Mouse (Mus musculus): ENCODE measurements around the gene Pold4. TPM values are rescaled to one million over a fixed set of nuclear protein-coding genes. Genes with fewer than 3 reads are reported as not detected.
A peak's percentile ranks its signal among the peaks of the same experiment; 100 is the strongest.

Gene Pold4
- total and polyA plus RNA-seq, 3 experiments = 36.8 to 76.4 (median 53.4) TPM

GRCm38 (mm10) chr19:4282898-4283553 is 51.3 kb downstream of the Pold4 start, which contains the start of gene Ankrd13d:
Ankrd13d (minus strand) TSS chr19:4283137.
- H3K4me2 ChIP-seq (ENCODE audit: insufficient read depth, low read depth, poor library complexity, severe bottlenecking) = peak within 1 kb of the TSS; percentile 67
- no peaks in the 10 kb centered on the region for H3K27me3 ChIP-seq (replicated peaks)
- H3K4me1 ChIP-seq (ENCODE audit: control insufficient read depth in 1 of 2, insufficient read depth in 2 of 2) = peaks cover 20 to 62% of the 10 kb centered on the region in 2 experiments
- H3K9ac ChIP-seq (ENCODE audit: insufficient read depth, low read depth) = peak within 1 kb of the TSS; percentile 41
- peaks cover 41 to 73% of the 10 kb centered on the region in 2 experiments for H3K36me3 ChIP-seq (replicated peaks in 1 of 2; ENCODE audit: control insufficient read depth in 1 of 2, insufficient read depth in 1 of 2, low read length in 1 of 2)
- peaks cover 13% of the 10 kb centered on the region for H3K9me3 ChIP-seq (replicated peaks; ENCODE audit: low read length)
- dilution Hi-C loops (cut with MboI; ENCODE audit: extremely low pct_ligation_motif_present, extremely low pct_unique_long_range_greater_than_20kb, low sequenced_read_pairs) = no loop called here
- H3K4me3 ChIP-seq (replicated peaks in 1 of 3; ENCODE audit: low read depth in 2 of 3, low read length in 2 of 3, poor library complexity in 1 of 3) = peak within 1 kb of the TSS; percentile 73 to 82 (median 81)
- in situ Hi-C loops (cut with MboI; ENCODE audit: low pct_ligation_motif_present, low pct_unique_long_range_greater_than_20kb, low sequenced_read_pairs) = no loop called here
- peak within 1 kb of the TSS; percentile 77 for H3K27ac ChIP-seq (ENCODE audit: insufficient read depth, low read depth)
- DNase-seq (ENCODE audit: extremely low read depth) = peak; percentile 89
- H3K79me2 ChIP-seq (replicated peaks; ENCODE audit: control insufficient read depth, extremely low read depth, insufficient read depth, poor library complexity, severe bottlenecking) = peaks cover 14% of the 10 kb centered on the region; the same call in 1 of the 2 replicates
- peak; percentile 72 for TF ChIP-seq NRF1 (IDR thresholded peaks at IDR 0.05; ENCODE audit: low read depth, low read length)
- peak; percentile 56 for TF ChIP-seq TCF12 (IDR thresholded peaks at IDR 0.05; ENCODE audit: low read depth, low read length)
- no peak for TF ChIP-seq PAX5 (IDR thresholded peaks at IDR 0.05; ENCODE audit: low read length)
- peak; percentile 59 for TF ChIP-seq POLR2A (IDR thresholded peaks at IDR 0.05; ENCODE audit: low read depth, low read length)
- no peak for TF ChIP-seq TBP (conservative IDR thresholded peaks at IDR 0.05; ENCODE audit: low read depth, low read length)
- TF ChIP-seq CHD2 (IDR thresholded peaks at IDR 0.05; ENCODE audit: low read length) = no peak
- TF ChIP-seq EP300 (IDR thresholded peaks at IDR 0.05; ENCODE audit: low read length) = no peak
- TF ChIP-seq MAX (IDR thresholded peaks at IDR 0.05; ENCODE audit: low read length) = no peak; the same call in 1 of the 2 replicates
- peak; percentile 39; the same call in 1 of the 2 replicates for TF ChIP-seq MEF2A (IDR thresholded peaks at IDR 0.05; ENCODE audit: borderline replicate concordance, low read depth, low read length)
- peak; percentile 36; the same call in 1 of the 2 replicates for TF ChIP-seq BHLHE40 (IDR thresholded peaks at IDR 0.05; ENCODE audit: low read depth, low read length)
- no peak for TF ChIP-seq ZC3H11A (IDR thresholded peaks at IDR 0.05; ENCODE audit: low read depth, low read length)
- no peak for TF ChIP-seq GABPA (IDR thresholded peaks at IDR 0.05; ENCODE audit: insufficient replicate concordance, low read depth, low read length)
- TF ChIP-seq USF1 (IDR thresholded peaks at IDR 0.05; ENCODE audit: low read depth, low read length) = no peak
- no peak for TF ChIP-seq ZNF384 (IDR thresholded peaks at IDR 0.05; ENCODE audit: low read depth, low read length)
- TF ChIP-seq E2F4 (IDR thresholded peaks at IDR 0.05; ENCODE audit: insufficient replicate concordance, low read depth, low read length) = no peak
- no peak for TF ChIP-seq CHD1 (IDR thresholded peaks at IDR 0.05; ENCODE audit: low read depth, low read length)
- peak; percentile 74 for TF ChIP-seq SMC3 (IDR thresholded peaks at IDR 0.05; ENCODE audit: low read depth, low read length)
- TF ChIP-seq RCOR1 (conservative IDR thresholded peaks at IDR 0.05; ENCODE audit: low read depth, low read length) = no peak
- TF ChIP-seq MAZ (IDR thresholded peaks at IDR 0.05; ENCODE audit: low read depth, low read length) = peak; percentile 98
- TF ChIP-seq JUND (conservative IDR thresholded peaks at IDR 0.05; ENCODE audit: low read depth, low read length) = no peak
- TF ChIP-seq USF2 (conservative IDR thresholded peaks at IDR 0.05; ENCODE audit: low read depth, low read length) = no peak
- TF ChIP-seq ZKSCAN1 (IDR thresholded peaks at IDR 0.05; ENCODE audit: borderline replicate concordance, low read depth, low read length) = no peak
- no peak for TF ChIP-seq KAT2A (IDR thresholded peaks at IDR 0.05; ENCODE audit: insufficient replicate concordance, low read length)
- peak; percentile 24; the same call in 1 of the 2 replicates for TF ChIP-seq POLR2AphosphoS2 (IDR thresholded peaks at IDR 0.05; ENCODE audit: low read depth, low read length)
- TF ChIP-seq ELF1 (IDR thresholded peaks at IDR 0.05; ENCODE audit: low read depth, low read length) = peak; percentile 83
- TF ChIP-seq JUN (IDR thresholded peaks at IDR 0.05; ENCODE audit: insufficient read depth, low read depth, low read length) = no peak
- peak; percentile 36; the same call in 1 of the 2 replicates for TF ChIP-seq NELFE (IDR thresholded peaks at IDR 0.05; ENCODE audit: low read depth, low read length)
- peak; percentile 55; the same call in 1 of the 2 replicates for TF ChIP-seq SIN3A (IDR thresholded peaks at IDR 0.05; ENCODE audit: low read length)
- TF ChIP-seq IRF4 (IDR thresholded peaks at IDR 0.05; ENCODE audit: low read depth, low read length) = peak; percentile 53; the same call in 1 of the 2 replicates
- TF ChIP-seq MAFK (IDR thresholded peaks at IDR 0.05; ENCODE audit: insufficient replicate concordance, low read length) = no peak
- no peak for TF ChIP-seq ETS1 (conservative IDR thresholded peaks at IDR 0.05; ENCODE audit: low read depth, low read length)
- peak; percentile 98 for TF ChIP-seq MXI1 (IDR thresholded peaks at IDR 0.05; ENCODE audit: low read depth, low read length)
- no peak for TF ChIP-seq ZMIZ1 (IDR thresholded peaks at IDR 0.05; ENCODE audit: low read depth, low read length)
- TF ChIP-seq UBTF (IDR thresholded peaks at IDR 0.05; ENCODE audit: low read depth, low read length) = no peak
- TF ChIP-seq HCFC1 (IDR thresholded peaks at IDR 0.05; ENCODE audit: low read depth, low read length) = peak; percentile 57
- TF ChIP-seq CTCF (conservative IDR thresholded peaks at IDR 0.05 in 1 of 2, IDR thresholded peaks at IDR 0.05 in 1 of 2; ENCODE audit: low read depth in 2 of 2, low read length in 2 of 2) = peak; percentile 20 to 85; a peak in 2 of 4 replicates
- no peak for TF ChIP-seq MYC (IDR thresholded peaks at IDR 0.05; ENCODE audit: low read depth, low read length)
- TF ChIP-seq RAD21 (IDR thresholded peaks at IDR 0.05; ENCODE audit: low read depth, low read length) = peak; percentile 66

Data from CH12.LX (cell line).